Mouse (Mus musculus) heart, embryonic 14.5 days (tissue): ENCODE results near the gene Ube2dnl1. TPM values are rescaled to one million over a fixed set of nuclear protein-coding genes. Genes with fewer than 3 reads are reported as not detected.
A peak's percentile ranks its signal among the peaks of the same experiment; 100 is the strongest.

Experiments
- ATAC-seq: fragments of 200-750 bp; cut with Nextera tagmentation; 2 replicates; pipeline ENCODE4 v1.8.0; 2017; ENCODE audit warnings: low read depth, moderate TSS enrichment; ENCODE audit not compliant: insufficient number of reproducible peaks, insufficient read depth, low FRiP score
- H3K27ac ChIP-seq, 2 experiments: fragments of 200-500 bp in 1 of 2; fragments of 300-500 bp in 1 of 2; sonication (generic) in 1 of 2; replicated peaks in 1 of 2; 2 replicates each; pipeline ENCODE4 v1.5.1; 2012 to 2014; ENCODE audit warnings: low read depth in 2 of 2, low read length in 2 of 2, control low read depth in 1 of 2, mild to moderate bottlenecking in 1 of 2, mixed read lengths in 1 of 2; ENCODE audit not compliant: control insufficient read depth in 1 of 2, insufficient read depth in 1 of 2
- H3K27me3 ChIP-seq: fragments of 300-500 bp; sonication (generic); 2 replicates; pipeline ENCODE4 v1.6.1; 2014; ENCODE audit warnings: mild to moderate bottlenecking, low read length, control low read depth; ENCODE audit not compliant: control insufficient read depth, insufficient read depth
- H3K36me3 ChIP-seq: fragments of 300-500 bp; sonication (generic); 2 replicates; pipeline ENCODE4 v1.6.1; 2014; ENCODE audit warnings: mild to moderate bottlenecking, control low read depth, low read length, mixed read lengths; ENCODE audit not compliant: control insufficient read depth, insufficient read depth
- H3K4me1 ChIP-seq, 2 experiments: fragments of 200-500 bp in 1 of 2; fragments of 300-500 bp in 1 of 2; sonication (generic) in 1 of 2; 2 replicates each; pipeline ENCODE4 v1.6.1; 2012 to 2014; ENCODE audit warnings: low read length in 2 of 2, control low read depth in 1 of 2, mixed read lengths in 1 of 2; ENCODE audit not compliant: control insufficient read depth in 2 of 2, insufficient read depth in 2 of 2
- H3K4me2 ChIP-seq: fragments of 300-500 bp; sonication (generic); 2 replicates; pipeline ENCODE4 v1.6.1; 2014; ENCODE audit warnings: mild to moderate bottlenecking, low read length
- H3K4me3 ChIP-seq, 2 experiments: fragments of 200-500 bp in 1 of 2; fragments of 300-500 bp in 1 of 2; sonication (generic) in 1 of 2; 2 replicates each; pipeline ENCODE4 v1.5.1; 2012 to 2014; ENCODE audit warnings: low read length in 2 of 2, mild to moderate bottlenecking in 2 of 2, control low read depth in 1 of 2, low read depth in 1 of 2, moderate library complexity in 1 of 2; ENCODE audit not compliant: control insufficient read depth in 1 of 2, insufficient read depth in 1 of 2
- H3K9ac ChIP-seq: fragments of 300-500 bp; sonication (generic); 2 replicates; pipeline ENCODE4 v1.6.1; 2014; ENCODE audit warnings: mild to moderate bottlenecking, low read length
- H3K9me3 ChIP-seq: fragments of 300-500 bp; sonication (generic); 2 replicates; pipeline ENCODE4 v1.6.1; 2016; ENCODE audit warnings: low read length, control low read depth; ENCODE audit not compliant: control insufficient read depth
- WGBS: fragments of 180-500 bp; shearing (Covaris S2); extraction: QIAGEN DNeasy Blood & Tissue Kit; methylation state at CpG from one replicate; pipeline ENCODE4 v1.1.7; 2014; 5-methylcytosine and 5-hydroxymethylcytosine counted together
- polyA plus RNA-seq: library from polyadenylated mRNA; unstranded; fragments of >200 nt; fragmentation: Nextera tagmentation; extraction: Ambion mirVana; gene quantifications from 2 replicates; pipeline ENCODE4 v1.2.1, GENCODE M21; 2014

The Ube2dnl1 gene
- not detected in 2 replicates for polyA plus RNA-seq

GRCm38 (mm10) chrX:114904712-114905111, at the start of gene Ube2dnl1:
Ube2dnl1 (plus strand) TSS chrX:114905012.
- Histone ChIP-seq H3K9me3 (no peaks in the 10 kb centered on the region), H3K36me3 (no peaks in the 10 kb centered on the region), H3K4me1 (no peaks in the 10 kb centered on the region), H3K4me3 (no peak within 1 kb of the TSS), H3K27me3 (no peaks in the 10 kb centered on the region), H3K9ac (no peak within 1 kb of the TSS), H3K27ac (no peak within 1 kb of the TSS), H3K4me2 (no peak within 1 kb of the TSS)
- ATAC-seq: no peak
- 74% methylated on average over 5 of the region's 5 CpGs for WGBS

- H3K9ac ChIP-seq: no peak overlapping the region
- ATAC-seq: no peak
- no peak overlapping the region for H3K4me2 ChIP-seq
- no peaks in the 10 kb centered on the region for H3K36me3 ChIP-seq
- H3K4me1 ChIP-seq: no peaks in the 10 kb centered on the region
- H3K27ac ChIP-seq: no peak overlapping the region
- H3K27me3 ChIP-seq: no peaks in the 10 kb centered on the region
- no peak overlapping the region for H3K4me3 ChIP-seq
- H3K9me3 ChIP-seq: no peaks in the 10 kb centered on the region
These were observed 9.3 kb upstream of the Ube2dnl1 start for GRCm38 (mm10) chrX:114895489-114895888.

GRCm38 (mm10) chrX:114897506-114897905, 7.3 kb upstream of the Ube2dnl1 start:
- no peaks in the 10 kb centered on the region for H3K4me1 ChIP-seq
- no peaks in the 10 kb centered on the region for H3K36me3 ChIP-seq
- H3K4me3 ChIP-seq: no peak overlapping the region
- H3K27me3 ChIP-seq: no peaks in the 10 kb centered on the region
- no peaks in the 10 kb centered on the region for H3K9me3 ChIP-seq
- no peak overlapping the region for H3K9ac ChIP-seq
- no peak overlapping the region for H3K4me2 ChIP-seq
- ATAC-seq: no peak
- H3K27ac ChIP-seq: no peak overlapping the region
- 83% methylated on average over 3 of the region's 3 CpGs for WGBS

GRCm38 (mm10) chrX:114903391-114903790, 1.4 kb upstream of the Ube2dnl1 start:
- no peak for ATAC-seq
- Histone ChIP-seq H3K9me3 (no peaks in the 10 kb centered on the region), H3K27ac (no peak overlapping the region), H3K4me3 (no peak overlapping the region), H3K4me1 (no peaks in the 10 kb centered on the region), H3K9ac (no peak overlapping the region), H3K36me3 (no peaks in the 10 kb centered on the region), H3K4me2 (no peak overlapping the region), H3K27me3 (no peaks in the 10 kb centered on the region)

- Histone ChIP-seq H3K9ac (no peak within 1 kb of the TSS), H3K4me2 (no peak within 1 kb of the TSS), H3K36me3 (no peaks in the 10 kb centered on the region), H3K4me1 (no peaks in the 10 kb centered on the region), H3K9me3 (no peaks in the 10 kb centered on the region), H3K27me3 (no peaks in the 10 kb centered on the region), H3K4me3 (no peak within 1 kb of the TSS), H3K27ac (no peak within 1 kb of the TSS)
- WGBS: 19% methylated on average over 1 of the region's 1 CpGs
- ATAC-seq: no peak
These were observed 2.5 kb downstream of the Ube2dnl1 start, which contains the start of gene Ube2dnl2 for GRCm38 (mm10) chrX:114907282-114907681. Ube2dnl2 (plus strand) TSS chrX:114907582.

GRCm38 (mm10) chrX:114955066-114955465, 50.3 kb downstream of the Ube2dnl1 start:
- H3K9ac ChIP-seq: no peak overlapping the region
- H3K9me3 ChIP-seq: no peaks in the 10 kb centered on the region
- H3K4me2 ChIP-seq: no peak overlapping the region
- no peak for ATAC-seq
- no peaks in the 10 kb centered on the region for H3K4me1 ChIP-seq
- peak overlapping the region in 1 of 2 experiments; percentile 37; a peak in 1 of 4 replicates for H3K27ac ChIP-seq
- 38% methylated on average over 1 of the region's 1 CpGs for WGBS
- no peaks in the 10 kb centered on the region for H3K27me3 ChIP-seq
- H3K4me3 ChIP-seq: no peak overlapping the region
- no peaks in the 10 kb centered on the region for H3K36me3 ChIP-seq

Other genes starting within 250 kb of the Ube2dnl1 start
- 0.28 TPM in 1 of 2 replicates, not detected in the other for gene Ube2dnl2, start 2.6 kb downstream of the Ube2dnl1 start, polyA plus RNA-seq